Mouse (Mus musculus) heart, postnatal 25 days (tissue): Measurements from ENCODE around the gene Samd10. TPM values are rescaled to one million over a fixed set of nuclear protein-coding genes. Genes with fewer than 3 reads are reported as not detected.

Source experiments
- DNase-seq: peaks from one replicate; pipeline ENCODE4 v3.0.0; 2022; ENCODE audit warnings: low spot score
- intact Hi-C: fragments of 180-260 bp; cut with DNase I; formaldehyde crosslinking; loops from one replicate; pipeline ENCODE4 v1.15.1; 2025
- total RNA-seq, 2 experiments: library from RNA; stranded (reverse); gene quantifications; 2 replicates each; pipeline ENCODE4 v1.2.3; 2021

Gene Samd10
- total RNA-seq, 2 experiments from 2014 or later: 1.2 to 1.4 TPM

- intact Hi-C loops: loop anchor here (2.0 to 5.0 kb wide), 2 partner anchors 59 to 167 kb away; partner anchors contain the start of gene Dnajc5
- no peak for DNase-seq
These were observed 19.3 kb downstream of the Samd10 start for GRCm38 (mm10) chr2:181579681-181580080.

DNA sequence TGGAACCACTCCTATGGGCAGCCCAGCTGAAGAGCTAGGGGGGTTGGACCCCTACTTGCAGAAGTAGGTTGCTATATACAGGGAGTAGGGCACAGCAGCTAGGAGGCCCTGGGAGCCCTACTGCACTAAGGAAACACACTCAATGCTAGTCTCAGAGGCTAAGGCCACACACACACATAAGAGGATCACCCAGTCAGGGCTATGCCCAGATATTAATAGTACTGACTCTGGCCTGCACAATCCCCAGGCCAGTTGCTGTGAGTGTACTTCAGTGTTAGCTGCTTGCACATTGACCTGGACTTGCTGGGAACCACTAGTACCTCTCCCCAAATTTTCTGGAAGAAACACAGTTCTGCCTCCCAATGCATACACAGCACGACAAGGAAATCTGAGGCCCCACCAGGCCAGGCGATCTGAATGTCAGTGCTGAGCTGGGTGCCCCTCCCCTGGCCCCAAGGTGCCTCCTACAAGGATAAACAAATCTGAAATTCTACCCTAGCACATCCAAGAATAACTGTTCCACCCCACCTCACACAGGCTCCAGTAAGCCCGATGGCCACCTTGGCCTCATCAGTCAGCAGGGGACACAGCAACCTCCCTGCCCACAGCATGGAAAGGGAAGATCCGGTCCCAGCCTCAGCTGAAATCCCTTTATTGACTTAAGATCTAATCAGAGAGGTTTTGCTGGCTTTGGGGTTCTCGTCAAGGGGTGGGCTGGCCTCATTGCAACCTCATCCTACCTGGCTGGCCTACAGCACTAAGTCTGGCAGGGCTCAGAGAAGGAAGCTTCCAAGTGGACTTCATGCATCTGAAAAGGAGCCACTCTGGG, 20.0 kb downstream of the Samd10 start:
- DNase-seq: no peak

DNA sequence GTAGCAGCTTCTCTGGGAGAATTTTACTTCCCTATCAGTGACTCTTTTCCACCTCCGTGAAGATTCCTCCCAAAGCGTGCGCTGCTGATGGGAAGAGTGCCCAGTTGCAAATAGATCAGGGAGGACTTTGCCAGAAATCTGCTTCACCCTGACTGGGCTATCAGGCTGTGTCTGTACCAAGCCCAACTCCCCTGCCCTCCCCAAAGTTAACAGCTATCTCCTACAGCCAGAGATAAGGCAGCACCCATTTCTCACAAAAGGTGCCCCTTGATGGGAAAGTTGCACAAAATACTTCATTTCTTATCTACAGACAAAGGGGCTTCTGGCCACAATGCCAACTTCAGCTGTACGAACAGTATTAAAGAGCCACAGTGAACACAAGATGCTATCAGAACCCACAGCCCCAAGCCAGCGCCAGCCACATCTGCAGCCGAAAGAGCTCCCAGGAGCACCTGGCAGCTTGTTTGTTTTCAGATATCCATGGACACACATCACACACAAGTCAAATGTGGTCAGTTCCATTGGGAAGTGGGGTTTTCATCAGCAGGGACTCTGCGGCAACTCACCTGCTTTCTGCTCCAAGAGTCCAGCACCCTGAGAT, 20.9 kb downstream of the Samd10 start:
- intact Hi-C loops: no loop called here
- DNase-seq: no peak

More for the DNA sequence above, 20.0 kb downstream of the Samd10 start:
- intact Hi-C loops: no loop called here

DNA sequence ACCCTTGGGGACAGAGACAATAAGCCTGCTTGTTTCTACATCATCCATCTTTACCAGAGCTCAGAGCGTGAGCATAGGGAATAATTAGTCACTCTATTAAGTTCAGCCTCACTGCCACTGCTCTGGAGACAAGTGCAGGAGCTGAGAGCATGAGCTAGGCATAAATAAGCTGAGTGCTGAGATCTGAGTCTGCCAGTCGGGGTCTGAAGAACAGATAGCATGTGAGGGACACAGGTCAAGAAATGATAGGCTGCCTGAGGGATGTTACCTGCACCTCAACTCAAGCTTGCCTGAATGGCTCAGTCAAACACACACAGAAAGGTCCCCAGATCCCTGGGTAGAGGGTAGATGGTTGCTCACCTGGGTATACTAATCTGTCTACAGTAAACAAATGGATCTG, 21.9 kb downstream of the Samd10 start:
- DNase-seq: no peak

GRCm38 (mm10) chr2:181576613-181577012, 22.4 kb downstream of the Samd10 start:
- DNase-seq: no peak
- intact Hi-C loops: no loop called here

More for the DNA sequence above, 21.9 kb downstream of the Samd10 start:
- intact Hi-C loops: no loop called here

GRCm38 (mm10) chr2:181574921-181575545, 24.0 kb downstream of the Samd10 start:
- intact Hi-C loops: no loop called here
- DNase-seq: no peak

DNA sequence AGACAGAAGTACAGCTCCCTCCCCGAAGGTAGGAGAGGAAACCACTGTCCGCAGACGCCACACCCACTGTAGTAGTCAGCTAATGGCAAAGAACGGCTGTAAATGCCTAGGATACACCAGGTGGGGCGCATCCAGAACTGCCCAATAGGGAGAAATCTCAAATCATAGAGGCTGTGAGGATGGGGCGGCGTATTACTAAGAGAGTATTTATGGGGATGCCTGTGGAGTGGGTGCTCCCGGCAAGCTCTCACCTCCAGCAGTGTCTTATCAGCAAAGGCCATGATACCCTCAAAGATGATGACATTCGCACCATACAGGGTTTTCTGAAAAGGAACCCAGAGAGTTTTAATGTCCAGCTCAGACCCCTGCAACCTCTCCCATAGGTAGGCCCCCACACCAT, 25.1 kb downstream of the Samd10 start:
- no peak for DNase-seq
- intact Hi-C loops: no loop called here

DNA sequence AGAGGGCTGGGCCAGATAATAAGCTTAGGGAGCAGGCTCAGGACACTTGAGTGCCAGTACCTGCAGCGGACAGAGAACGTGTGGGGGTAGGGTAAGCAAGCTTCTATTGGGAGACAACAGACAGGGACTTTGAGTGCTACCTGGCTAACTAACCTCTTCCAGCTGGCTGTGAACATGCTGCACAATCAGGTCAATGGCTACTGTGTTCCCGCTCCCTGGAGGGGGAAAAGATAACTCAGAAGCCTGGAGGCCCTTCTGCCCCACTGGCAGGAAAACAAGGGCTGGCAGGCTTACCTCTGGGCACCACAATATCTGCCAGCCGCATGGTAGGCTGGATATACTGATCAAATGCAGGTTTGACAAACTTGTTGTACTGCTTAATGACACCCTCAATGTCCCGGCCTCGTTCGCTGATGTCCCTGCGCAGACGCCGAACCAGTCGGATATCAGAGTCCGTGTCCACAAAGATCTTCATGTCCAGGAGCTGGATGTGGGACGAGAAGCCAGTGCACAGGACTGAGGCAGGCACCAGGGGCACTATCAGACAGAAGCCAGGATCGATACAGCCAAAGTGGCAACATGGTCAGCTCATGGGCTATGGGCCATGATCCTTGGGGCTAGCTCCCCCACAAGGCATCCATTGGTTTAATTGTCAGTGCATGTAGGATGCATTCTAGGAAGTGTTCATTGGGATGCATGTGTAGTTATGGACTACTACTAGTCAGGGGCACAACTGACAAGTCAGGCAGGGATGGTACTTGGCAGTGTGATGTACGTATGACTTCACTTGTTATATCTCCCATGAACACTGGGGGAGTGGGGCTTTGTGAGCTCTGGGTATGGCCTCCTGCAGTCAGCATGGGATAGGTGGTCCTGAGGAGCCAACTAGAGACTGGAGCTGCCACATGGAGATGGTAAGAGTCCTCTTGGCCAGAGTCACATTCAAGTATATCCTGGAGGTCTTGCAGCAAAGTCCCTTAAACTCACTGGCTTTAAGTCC, 25.8 kb downstream of the Samd10 start:
- intact Hi-C loops: no loop called here
- DNase-seq: no peak

GRCm38 (mm10) chr2:181571941-181572670, 26.9 kb downstream of the Samd10 start:
- intact Hi-C loops: no loop called here

DNA sequence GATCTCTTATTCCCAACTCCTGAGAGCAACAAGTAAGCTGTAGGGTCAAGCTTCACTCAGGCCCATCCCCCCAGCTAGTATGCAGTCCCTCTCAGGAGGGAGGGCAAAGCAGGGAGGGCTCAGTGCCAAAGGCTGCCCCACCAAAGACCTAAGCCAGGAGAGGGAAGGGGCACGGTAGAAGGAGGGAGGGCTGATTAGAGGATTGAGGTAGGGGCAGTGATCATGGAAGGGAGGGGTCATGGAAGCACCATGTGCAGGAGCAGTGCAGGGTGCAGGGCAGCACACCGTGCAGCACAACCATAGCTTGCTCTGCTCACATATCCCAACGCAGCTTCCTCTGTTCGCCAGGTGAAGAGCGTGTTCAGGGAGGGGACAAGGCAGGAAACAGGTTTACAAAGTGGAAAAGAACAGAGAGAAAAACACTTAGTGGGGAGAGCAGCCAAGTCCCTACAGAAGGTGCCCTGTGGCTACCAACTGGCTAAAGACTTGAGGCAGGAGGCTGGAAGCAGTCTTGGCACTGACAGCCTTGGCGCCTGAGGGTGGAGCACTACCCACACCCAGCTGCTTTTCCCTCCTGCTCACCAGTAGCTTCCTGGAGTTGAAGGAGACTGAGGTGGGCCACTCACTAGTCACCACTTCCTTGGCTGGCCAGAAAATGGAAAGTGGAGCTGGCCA, 28.0 kb downstream of the Samd10 start:
- no peak for DNase-seq
- intact Hi-C loops: no loop called here

More at GRCm38 (mm10) chr2:181571941-181572670, 26.9 kb downstream of the Samd10 start:
- no peak for DNase-seq

DNA sequence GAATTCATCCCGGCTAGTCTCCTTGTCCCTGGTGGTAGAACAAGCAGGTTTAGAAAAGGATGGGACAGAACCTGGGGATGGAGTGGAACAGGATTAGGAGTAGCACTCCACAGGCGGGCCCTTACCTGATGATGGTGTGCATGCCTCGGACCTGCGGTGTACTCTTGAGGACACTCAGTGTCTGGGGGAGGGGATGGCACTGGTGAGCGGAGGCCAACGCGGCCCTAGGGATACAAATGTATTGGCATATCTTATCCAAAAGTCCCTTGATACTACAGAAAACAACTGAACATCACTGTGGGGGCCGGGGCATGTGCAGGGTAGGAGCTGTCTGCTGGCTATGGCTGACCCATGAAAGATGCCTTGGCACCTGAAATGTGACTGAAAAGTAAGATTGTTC, 28.6 kb downstream of the Samd10 start:
- intact Hi-C loops: no loop called here
- DNase-seq: no peak

- DNase-seq: no peak
- intact Hi-C loops: loop anchor here (2.0 to 5.0 kb wide), 2 partner anchors 47 to 158 kb away; no protein-coding TSS in a partner anchor
These were observed 29.2 kb downstream of the Samd10 start for GRCm38 (mm10) chr2:181569856-181570255.

GRCm38 (mm10) chr2:181568272-181569008, 30.6 kb downstream of the Samd10 start:
- intact Hi-C loops: loop anchor here (2.0 to 5.0 kb wide), 2 partner anchors 46 to 156 kb away; no protein-coding TSS in a partner anchor
- no peak for DNase-seq

DNA sequence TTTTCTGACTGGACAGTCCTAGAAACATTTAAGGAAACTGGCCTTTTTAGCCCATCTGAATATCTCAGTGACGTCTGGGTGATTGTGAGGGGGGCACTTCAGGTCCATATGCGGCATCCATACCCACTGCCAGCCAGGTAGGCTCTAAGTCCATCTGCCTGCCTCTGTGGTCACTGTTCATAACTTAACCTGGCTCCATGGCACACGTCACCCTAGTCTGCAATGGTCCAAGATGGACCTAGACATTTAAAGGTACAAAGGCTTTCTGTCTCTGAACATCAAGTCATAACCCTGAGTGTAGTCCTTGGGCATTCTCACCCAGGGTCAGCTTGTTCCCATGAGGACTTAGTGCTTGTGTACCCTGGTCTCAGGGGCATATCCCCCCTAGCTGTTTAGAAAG, 31.7 kb downstream of the Samd10 start:
- intact Hi-C loops: loop anchor here (5.0 kb wide), 1 partner anchor 155 kb away; no protein-coding TSS in a partner anchor
- no peak for DNase-seq

DNA sequence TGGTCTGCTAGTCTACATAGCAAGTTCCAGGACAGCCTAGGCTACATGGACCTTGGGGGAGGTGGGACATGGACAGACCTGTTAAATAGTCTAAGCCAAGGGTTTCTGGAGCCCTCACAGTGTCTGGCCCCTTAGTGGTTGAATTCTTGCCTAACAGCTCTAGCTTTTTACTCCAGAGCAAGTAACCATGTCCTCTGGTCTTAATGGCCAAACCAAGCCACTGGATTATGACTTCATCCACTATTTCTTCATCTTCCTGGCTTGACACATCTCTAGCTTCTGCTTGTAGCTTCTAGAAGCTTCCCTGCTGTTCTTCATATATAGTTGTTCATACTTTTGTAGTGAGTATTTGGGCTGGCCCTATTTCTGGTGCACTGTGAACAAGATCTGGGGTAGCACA, 45.2 kb downstream of the Samd10 start:
- no peak for DNase-seq
- intact Hi-C loops: no loop called here

- DNase-seq: no peak
- intact Hi-C loops: no loop called here
These were observed 48.8 kb downstream of the Samd10 start for GRCm38 (mm10) chr2:181550233-181550632.

DNA sequence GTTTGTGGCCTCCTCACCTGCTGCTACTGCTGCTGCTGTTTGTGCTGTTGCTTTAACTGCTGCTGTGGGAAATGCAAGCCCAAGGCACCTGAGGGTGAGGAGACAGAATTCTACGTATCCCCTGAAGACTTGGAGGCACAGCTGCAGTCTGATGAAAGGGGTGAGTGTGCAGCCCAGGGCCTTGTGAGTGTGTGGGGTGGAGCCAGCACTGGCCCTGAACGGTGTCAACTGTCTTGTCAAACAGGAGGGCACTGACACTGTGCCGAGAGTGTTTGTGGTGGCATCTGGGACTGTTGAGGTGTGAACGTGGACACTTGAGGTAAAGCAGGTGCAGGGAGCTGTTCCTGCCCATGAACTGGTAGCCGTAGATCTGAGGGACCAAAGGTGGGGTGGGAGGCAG, 50.3 kb downstream of the Samd10 start:
- no peak for DNase-seq
- intact Hi-C loops: no loop called here

- no peak for DNase-seq
These were observed 50.8 kb downstream of the Samd10 start for GRCm38 (mm10) chr2:181548227-181548626.

More at GRCm38 (mm10) chr2:181548227-181548626, 50.8 kb downstream of the Samd10 start:
- intact Hi-C loops: no loop called here
